Mouse (Mus musculus): ENCODE data around the gene Cers6. TPM values are rescaled to one million over a fixed set of nuclear protein-coding genes. Genes with fewer than 3 reads are reported as not detected.

Cers6 gene
- polyA plus RNA-seq, 1 experiment: 3.2 TPM

- TF ChIP-seq CTCF (IDR thresholded peaks at IDR 0.05; ENCODE audit: control insufficient read depth, insufficient read depth, insufficient replicate concordance, low read depth, low read length): no peak
- no peak for TF ChIP-seq POLR2A (IDR thresholded peaks at IDR 0.05; ENCODE audit: control insufficient read depth, low read depth, low read length)
- Histone ChIP-seq H3K27me3 (ENCODE audit: control insufficient read depth, insufficient read depth, low read length) (no peaks in the 10 kb centered on the region), H3K4me1 (ENCODE audit: control insufficient read depth, insufficient read depth, low read length) (no peaks in the 10 kb centered on the region), H3K27ac (ENCODE audit: control insufficient read depth, insufficient read depth, low read depth, low read length) (no peak overlapping the region), H3K36me3 (ENCODE audit: control insufficient read depth, insufficient read depth, low read length) (no peaks in the 10 kb centered on the region), H3K4me3 (ENCODE audit: control insufficient read depth, low read depth, low read length) (no peak overlapping the region)
These were observed 258.5 kb downstream of the Cers6 start for GRCm38 (mm10) chr2:69119718-69120117.

DNA sequence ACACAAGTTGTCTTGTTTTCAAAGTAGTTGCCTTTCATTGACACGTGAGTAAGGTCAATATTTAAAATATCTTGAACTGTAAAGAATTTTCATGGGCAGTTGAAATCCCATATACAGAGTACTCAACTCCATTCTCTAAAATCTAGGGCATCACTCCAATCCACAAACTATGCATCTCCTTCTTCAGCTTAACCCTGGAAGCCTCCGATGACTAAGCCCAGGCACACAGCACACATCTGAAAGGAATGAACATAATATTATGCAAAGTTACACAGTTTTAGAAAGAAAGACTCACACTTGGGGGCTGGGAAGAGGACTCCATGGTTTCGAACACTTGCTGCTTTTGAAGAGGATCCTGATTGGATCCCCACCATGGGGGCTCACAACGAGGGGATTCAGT, 260.4 kb downstream of the Cers6 start:
- no peaks in the 10 kb centered on the region for H3K27me3 ChIP-seq (ENCODE audit: control insufficient read depth, insufficient read depth, low read length)
- H3K4me3 ChIP-seq (ENCODE audit: control insufficient read depth, low read depth, low read length): no peak overlapping the region
- H3K27ac ChIP-seq (ENCODE audit: control insufficient read depth, insufficient read depth, low read depth, low read length): no peak overlapping the region
- H3K36me3 ChIP-seq (ENCODE audit: control insufficient read depth, insufficient read depth, low read length): no peaks in the 10 kb centered on the region
- TF ChIP-seq CTCF (IDR thresholded peaks at IDR 0.05; ENCODE audit: control insufficient read depth, insufficient read depth, insufficient replicate concordance, low read depth, low read length): no peak
- TF ChIP-seq POLR2A (IDR thresholded peaks at IDR 0.05; ENCODE audit: control insufficient read depth, low read depth, low read length): no peak
- H3K4me1 ChIP-seq (ENCODE audit: control insufficient read depth, insufficient read depth, low read length): no peaks in the 10 kb centered on the region

- no peak overlapping the region for H3K4me3 ChIP-seq (ENCODE audit: control insufficient read depth, low read depth, low read length)
- no peak overlapping the region for H3K27ac ChIP-seq (ENCODE audit: control insufficient read depth, insufficient read depth, low read depth, low read length)
- H3K4me1 ChIP-seq (ENCODE audit: control insufficient read depth, insufficient read depth, low read length): peaks cover 4% of the 10 kb centered on the region
- no peaks in the 10 kb centered on the region for H3K36me3 ChIP-seq (ENCODE audit: control insufficient read depth, insufficient read depth, low read length)
- no peaks in the 10 kb centered on the region for H3K27me3 ChIP-seq (ENCODE audit: control insufficient read depth, insufficient read depth, low read length)
- TF ChIP-seq POLR2A (IDR thresholded peaks at IDR 0.05; ENCODE audit: control insufficient read depth, low read depth, low read length) (no peak), CTCF (IDR thresholded peaks at IDR 0.05; ENCODE audit: control insufficient read depth, insufficient read depth, insufficient replicate concordance, low read depth, low read length) (no peak)
These were observed 264.2 kb downstream of the Cers6 start for GRCm38 (mm10) chr2:69125425-69125824.

DNA sequence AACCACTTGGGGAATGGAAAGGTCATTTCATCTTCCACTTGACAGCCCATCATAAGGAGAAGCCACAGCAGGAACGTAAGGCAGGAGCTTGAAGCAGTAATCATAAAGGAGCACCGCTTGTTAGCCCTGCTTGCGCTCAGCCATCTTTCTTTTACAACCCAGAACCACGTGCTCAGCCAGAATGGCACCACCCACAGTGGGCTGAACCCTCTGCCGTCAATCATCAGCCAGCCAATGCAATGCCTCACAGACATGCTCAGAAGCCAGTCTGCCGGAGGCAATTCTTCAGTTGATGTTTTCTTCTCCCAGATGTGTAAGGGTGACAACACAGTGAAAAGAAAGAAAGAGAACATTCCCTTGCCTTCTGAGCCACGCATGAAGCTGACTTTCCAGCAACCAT, 267.1 kb downstream of the Cers6 start:
- H3K4me1 ChIP-seq (ENCODE audit: control insufficient read depth, insufficient read depth, low read length): peaks cover 4% of the 10 kb centered on the region
- peak overlapping the region; percentile 59 for H3K4me3 ChIP-seq (ENCODE audit: control insufficient read depth, low read depth, low read length)
- no peak for TF ChIP-seq CTCF (IDR thresholded peaks at IDR 0.05; ENCODE audit: control insufficient read depth, insufficient read depth, insufficient replicate concordance, low read depth, low read length)
- TF ChIP-seq POLR2A (IDR thresholded peaks at IDR 0.05; ENCODE audit: control insufficient read depth, low read depth, low read length): no peak
- no peaks in the 10 kb centered on the region for H3K36me3 ChIP-seq (ENCODE audit: control insufficient read depth, insufficient read depth, low read length)
- H3K27me3 ChIP-seq (ENCODE audit: control insufficient read depth, insufficient read depth, low read length): no peaks in the 10 kb centered on the region
- H3K27ac ChIP-seq (ENCODE audit: control insufficient read depth, insufficient read depth, low read depth, low read length): no peak overlapping the region

DNA sequence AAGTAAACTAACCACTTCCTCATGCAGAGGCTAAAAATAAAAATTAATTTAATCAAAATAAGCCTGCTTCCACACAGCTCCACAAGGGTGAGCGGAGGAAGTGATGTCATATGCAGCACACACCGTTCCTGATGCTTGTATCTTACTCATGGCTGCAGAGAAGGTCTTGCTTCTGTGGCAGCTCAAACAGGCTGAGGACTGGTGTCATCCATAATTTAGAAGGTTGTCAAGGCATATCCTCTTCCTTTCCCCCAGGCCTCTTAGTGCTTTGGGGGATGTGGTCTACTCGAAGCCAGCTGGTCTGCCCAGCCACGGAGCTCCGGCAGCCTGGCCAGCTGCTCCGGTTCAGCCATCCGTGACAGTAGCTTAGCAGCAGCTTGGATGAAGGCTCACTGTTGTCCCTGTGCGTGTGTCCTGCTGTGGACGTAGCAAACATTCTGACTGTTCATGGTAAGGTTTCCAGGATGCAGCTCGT, 267.7 kb downstream of the Cers6 start:
- TF ChIP-seq CTCF (IDR thresholded peaks at IDR 0.05; ENCODE audit: control insufficient read depth, insufficient read depth, insufficient replicate concordance, low read depth, low read length) (no peak), POLR2A (IDR thresholded peaks at IDR 0.05; ENCODE audit: control insufficient read depth, low read depth, low read length) (no peak)
- Histone ChIP-seq H3K27ac (ENCODE audit: control insufficient read depth, insufficient read depth, low read depth, low read length) (peak overlapping the region; percentile 17; the same call in 1 of the 2 replicates), H3K4me3 (ENCODE audit: control insufficient read depth, low read depth, low read length) (peak overlapping the region; percentile 4; the same call in 1 of the 2 replicates), H3K27me3 (ENCODE audit: control insufficient read depth, insufficient read depth, low read length) (no peaks in the 10 kb centered on the region), H3K36me3 (ENCODE audit: control insufficient read depth, insufficient read depth, low read length) (no peaks in the 10 kb centered on the region), H3K4me1 (ENCODE audit: control insufficient read depth, insufficient read depth, low read length) (peaks cover 4% of the 10 kb centered on the region)

DNA sequence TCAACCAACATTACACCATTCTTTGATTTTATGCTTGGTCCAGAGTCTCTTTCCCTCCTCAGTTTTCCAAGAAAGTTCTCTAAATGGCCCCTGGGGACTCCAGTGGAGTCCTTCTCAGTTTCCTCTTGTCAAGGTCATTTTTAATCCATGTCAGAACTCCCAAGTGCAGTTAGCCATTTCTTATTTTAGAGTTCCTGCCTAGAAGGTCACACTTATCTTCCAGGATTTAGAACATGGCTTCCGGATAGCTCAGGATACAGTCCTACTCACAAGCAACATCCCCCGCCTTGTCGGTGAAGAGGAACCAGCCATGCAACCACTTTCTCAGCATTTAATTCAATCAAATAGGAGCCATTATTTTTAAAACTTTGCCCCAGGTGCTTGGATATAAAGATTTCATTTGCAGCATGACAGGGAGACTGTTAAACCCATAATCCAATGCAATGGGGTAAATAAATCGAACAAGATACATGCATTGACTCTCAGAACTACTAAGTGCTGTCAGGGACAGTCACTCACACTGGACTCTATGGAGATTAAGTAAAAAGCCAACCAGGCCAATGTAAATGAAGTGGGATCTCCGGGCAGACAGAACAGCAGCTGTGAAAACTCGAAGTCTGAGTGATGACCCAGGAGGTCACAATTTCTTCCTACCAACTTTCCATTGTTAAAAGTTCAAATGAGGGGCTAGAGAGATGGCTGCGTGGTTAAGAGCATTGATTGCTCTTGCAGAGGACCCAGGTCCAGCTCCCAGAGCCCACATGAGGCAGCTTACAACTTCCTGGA, 268.4 kb downstream of the Cers6 start:
- Histone ChIP-seq H3K27me3 (ENCODE audit: control insufficient read depth, insufficient read depth, low read length) (no peaks in the 10 kb centered on the region), H3K27ac (ENCODE audit: control insufficient read depth, insufficient read depth, low read depth, low read length) (peak overlapping the region; percentile 17; the same call in 1 of the 2 replicates), H3K4me1 (ENCODE audit: control insufficient read depth, insufficient read depth, low read length) (peaks cover 4% of the 10 kb centered on the region), H3K36me3 (ENCODE audit: control insufficient read depth, insufficient read depth, low read length) (no peaks in the 10 kb centered on the region), H3K4me3 (ENCODE audit: control insufficient read depth, low read depth, low read length) (no peak overlapping the region)
- TF ChIP-seq POLR2A (IDR thresholded peaks at IDR 0.05; ENCODE audit: control insufficient read depth, low read depth, low read length) (no peak), CTCF (IDR thresholded peaks at IDR 0.05; ENCODE audit: control insufficient read depth, insufficient read depth, insufficient replicate concordance, low read depth, low read length) (no peak)

- H3K27me3 ChIP-seq (ENCODE audit: control insufficient read depth, insufficient read depth, low read length): no peaks in the 10 kb centered on the region
- peaks cover 4% of the 10 kb centered on the region for H3K4me1 ChIP-seq (ENCODE audit: control insufficient read depth, insufficient read depth, low read length)
- H3K36me3 ChIP-seq (ENCODE audit: control insufficient read depth, insufficient read depth, low read length): no peaks in the 10 kb centered on the region
- no peak for TF ChIP-seq POLR2A (IDR thresholded peaks at IDR 0.05; ENCODE audit: control insufficient read depth, low read depth, low read length)
- H3K4me3 ChIP-seq (ENCODE audit: control insufficient read depth, low read depth, low read length): no peak overlapping the region
- H3K27ac ChIP-seq (ENCODE audit: control insufficient read depth, insufficient read depth, low read depth, low read length): no peak overlapping the region
These were observed 270.8 kb downstream of the Cers6 start for GRCm38 (mm10) chr2:69132046-69132445.
